Mouse (Mus musculus) thymus, adult 2 months (tissue): ENCODE results near the gene Lcn4.
"Not testable (repeated sequence)": the region's sequence is repeated elsewhere in the genome, so short reads cannot be mapped to it uniquely, and the experiment has no call there.

ENCODE experiments used
- CTCF ChIP-seq: fragments of 200-500 bp; IDR thresholded peaks from 2 replicates; pipeline ENCODE4 v1.5.1; 2012; ENCODE audit warnings: mild to moderate bottlenecking, control low read depth, low read length, moderate library complexity, borderline replicate concordance; ENCODE audit not compliant: control insufficient read depth, poor library complexity, insufficient read depth; ENCODE audit errors: extremely low read depth
- POLR2A ChIP-seq: fragments of 200-500 bp; IDR thresholded peaks from 2 replicates; pipeline ENCODE4 v1.6.1; 2012; ENCODE audit warnings: mild to moderate bottlenecking, low read length, control low read depth, moderate library complexity; ENCODE audit not compliant: control insufficient read depth, poor library complexity, insufficient read depth; ENCODE audit errors: extremely low read depth

GRCm38 (mm10) chr2:26663551-26663950, 7.5 kb downstream of the Lcn4 start:
- TF ChIP-seq CTCF, POLR2A: not testable (repeated sequence)
